12 mouse cellular contexts compared by ENCODE assay signal in genomic region chr11:80481409-80482050, GRCm38 (mm10). TPM values are rescaled to one million over a fixed set of nuclear protein-coding genes. Genes with fewer than 3 reads are reported as not detected.
DNase-seq lines count a peak whose midpoint lies in the region; ATAC-seq and TF ChIP-seq lines count a peak whose summit lies in the region.
"Had no signal": no experiment of that assay in that cellular context is flagged by ENCODE, and none has a peak within 500 bp of the region (broad histone marks: within the 10 kb centered on the region; RNA-seq: fewer than 3 reads in every experiment).

No protein-coding gene starts in this region.

- ATAC-seq in hindbrain, embryonic 11.5 days (ENCODE audit: low FRiP score), result no peak
- no peak for ATAC-seq in midbrain, embryonic 16.5 days
- ATAC-seq in intestine, postnatal 0 days, result no peak

- TF ChIP-seq POLR2A in cortical plate, adult 2 months (IDR thresholded peaks at IDR 0.05; ENCODE audit: extremely low read depth, insufficient read depth, low read length), result 0 out of 2 replicates have a peak, but pooled peaks have one; percentile 31

- WGBS in hindbrain, embryonic 11.5 days, result 74% methylated on average over 13 of the region's 13 CpGs
- WGBS in midbrain, embryonic 16.5 days, result 47% methylated on average over 13 of the region's 13 CpGs
- WGBS in intestine, postnatal 0 days, result 80% methylated on average over 13 of the region's 13 CpGs

- no peak overlapping the region for H3K4me3 ChIP-seq in gastrocnemius, adult 2 months
- peak overlapping the region; percentile 100 for H3K4me3 ChIP-seq in cortical plate, adult 2 months (ENCODE audit: insufficient read depth, low read length)
- H3K4me3 ChIP-seq in hindbrain, embryonic 11.5 days (ENCODE audit: low read depth, low read length), result peak overlapping the region; percentile 9; the same call in 1 of the 2 replicates
- peak overlapping the region; percentile 48 for H3K4me3 ChIP-seq in midbrain, embryonic 16.5 days (ENCODE audit: low read depth, low read length)
- no peak overlapping the region for H3K4me3 ChIP-seq in intestine, postnatal 0 days (ENCODE audit: low read depth, low read length)
- H3K4me3 ChIP-seq: limb, embryonic 15.5 days had no signal

- intact Hi-C loops in gastrocnemius, adult 2 months (cut with DNase I), result no loop called here
- intact Hi-C loops in heart, postnatal 10 days (cut with DNase I), result no loop called here

- H3K4me2 ChIP-seq in hindbrain, embryonic 11.5 days (replicated peaks; ENCODE audit: low read depth, low read length), result peak overlapping the region; percentile 11
- H3K4me2 ChIP-seq in midbrain, embryonic 16.5 days (ENCODE audit: low read length), result peak overlapping the region; percentile 83
- no peak overlapping the region for H3K4me2 ChIP-seq in intestine, postnatal 0 days (replicated peaks; ENCODE audit: low read depth)
- H3K4me2 ChIP-seq: limb, embryonic 15.5 days had no signal

- H3K27me3 ChIP-seq in hindbrain, embryonic 11.5 days (ENCODE audit: control insufficient read depth, insufficient read depth, low read length), result peaks cover 6% of the 10 kb centered on the region; the same call in 1 of the 2 replicates
- H3K27me3 ChIP-seq in midbrain, embryonic 16.5 days (ENCODE audit: control insufficient read depth, insufficient read depth, low read depth, low read length), result no peaks in the 10 kb centered on the region
- H3K27me3 ChIP-seq in intestine, postnatal 0 days (replicated peaks; ENCODE audit: control insufficient read depth, insufficient read depth, low read length), result peaks cover 4% of the 10 kb centered on the region; the same call in 1 of the 2 replicates
- H3K27me3 ChIP-seq: limb, embryonic 15.5 days had no signal

- H3K36me3 ChIP-seq in hindbrain, embryonic 11.5 days (ENCODE audit: control insufficient read depth, insufficient read depth, low read length), result no peaks in the 10 kb centered on the region
- no peaks in the 10 kb centered on the region for H3K36me3 ChIP-seq in midbrain, embryonic 16.5 days (ENCODE audit: control insufficient read depth, insufficient read depth, low read length)
- H3K36me3 ChIP-seq in intestine, postnatal 0 days (ENCODE audit: control insufficient read depth, insufficient read depth), result peaks cover 30% of the 10 kb centered on the region

- H3K9ac ChIP-seq in hindbrain, embryonic 11.5 days (ENCODE audit: low read depth, low read length), result no peak overlapping the region
- H3K9ac ChIP-seq in midbrain, embryonic 16.5 days (ENCODE audit: low read depth, low read length), result peak overlapping the region; percentile 78
- no peak overlapping the region for H3K9ac ChIP-seq in intestine, postnatal 0 days (ENCODE audit: low read depth, low read length)
- H3K9ac ChIP-seq: limb, embryonic 15.5 days had no signal

- H3K27ac ChIP-seq in gastrocnemius, adult 2 months, result no peak overlapping the region; the same call in 1 of the 2 replicates
- H3K27ac ChIP-seq in cortical plate, adult 2 months (ENCODE audit: insufficient read depth, low read length), result peak overlapping the region; percentile 90
- no peak overlapping the region for H3K27ac ChIP-seq in hindbrain, embryonic 11.5 days (ENCODE audit: low read depth, low read length)
- H3K27ac ChIP-seq in midbrain, embryonic 16.5 days (ENCODE audit: low read length), result peak overlapping the region; percentile 65
- H3K27ac ChIP-seq in intestine, postnatal 0 days (ENCODE audit: low read depth, low read length), result no peak overlapping the region
- H3K27ac ChIP-seq: limb, embryonic 15.5 days had no signal

- TF ChIP-seq CTCF in gastrocnemius, adult 2 months (IDR thresholded peaks at IDR 0.05), result no peak
- no peak for TF ChIP-seq CTCF in cortical plate, adult 2 months (IDR thresholded peaks at IDR 0.05; ENCODE audit: extremely low read depth, insufficient read depth, low read length)
- TF ChIP-seq CTCF in intestine, postnatal 0 days (IDR thresholded peaks at IDR 0.05; ENCODE audit: low read depth), result no peak

- no peaks in the 10 kb centered on the region for H3K9me3 ChIP-seq in hindbrain, embryonic 11.5 days (ENCODE audit: control insufficient read depth, low read length)
- H3K9me3 ChIP-seq in midbrain, embryonic 16.5 days (replicated peaks; ENCODE audit: control insufficient read depth, low read length, poor library complexity, severe bottlenecking), result no peaks in the 10 kb centered on the region
- no peaks in the 10 kb centered on the region for H3K9me3 ChIP-seq in intestine, postnatal 0 days (ENCODE audit: control insufficient read depth)
- H3K9me3 ChIP-seq: limb, embryonic 15.5 days had no signal

- H3K4me1 ChIP-seq in cortical plate, adult 2 months (ENCODE audit: control insufficient read depth, insufficient read depth, low read length), result peaks cover 10% of the 10 kb centered on the region; the same call in 1 of the 2 replicates
- H3K4me1 ChIP-seq in hindbrain, embryonic 11.5 days (replicated peaks; ENCODE audit: control insufficient read depth, insufficient read depth, low read length), result peaks cover 9% of the 10 kb centered on the region
- H3K4me1 ChIP-seq in midbrain, embryonic 16.5 days (ENCODE audit: control insufficient read depth, insufficient read depth, low read length), result peaks cover 49% of the 10 kb centered on the region
- no peaks in the 10 kb centered on the region for H3K4me1 ChIP-seq in intestine, postnatal 0 days (replicated peaks; ENCODE audit: control insufficient read depth, insufficient read depth, low read length)

- DNase-seq in gastrocnemius, adult 2 months, result peak; percentile 16
- no peak for DNase-seq in gastrocnemius, postnatal 25 days
- DNase-seq in hindbrain, embryonic 11.5 days (ENCODE audit: low spot score), result no peak
- DNase-seq in urinary bladder, postnatal 14 days (ENCODE audit: low spot score), result no peak
- no peak for DNase-seq in heart, postnatal 10 days
- DNase-seq: adrenal gland, adult 8-10 months; heart, adult 18-20 months; thymus, postnatal 14 days had no signal

RNA-seq across cellular contexts. Expression of gene Cdk5r1, which starts 4.7 kb away (rescaled TPM):
- under 1 TPM; 0.20 to 0.42 TPM for total RNA-seq in gastrocnemius, adult 2 months (2021)
- under 1 TPM; 0.36 to 0.75 TPM for total RNA-seq in gastrocnemius, postnatal 25 days (2021)
- polyA plus RNA-seq in cortical plate, adult 2 months (2012; rRNA removed), result 215 and 234 TPM in 2 replicates
- 21.5 and 23.7 TPM in 2 replicates for polyA plus RNA-seq in hindbrain, embryonic 11.5 days (2014; fragmentation: Nextera tagmentation; extraction: Ambion mirVana)
- 90.2 and 91.0 TPM in 2 replicates for polyA plus RNA-seq in midbrain, embryonic 16.5 days (2015; fragmentation: Nextera tagmentation; extraction: Ambion mirVana)
- 1 to 10 TPM; 1.9 to 2.0 TPM for total RNA-seq in heart, postnatal 10 days (2021)
- polyA plus RNA-seq in intestine, postnatal 0 days (2015; fragmentation: Nextera tagmentation; extraction: Ambion mirVana), result 0.61 and 0.64 TPM in 2 replicates

RNA-seq across cellular contexts. Expression of gene Psmd11, which starts 53.1 kb away (rescaled TPM):
- total RNA-seq in gastrocnemius, adult 2 months (2021), result 100 to 1,000 TPM; 138 to 169 TPM
- total RNA-seq in gastrocnemius, postnatal 25 days (2021), result 100 to 1,000 TPM; 114 to 151 TPM
- polyA plus RNA-seq in cortical plate, adult 2 months (2012; rRNA removed), result 63.5 and 67.0 TPM in 2 replicates
- 354 and 383 TPM in 2 replicates for polyA plus RNA-seq in hindbrain, embryonic 11.5 days (2014; fragmentation: Nextera tagmentation; extraction: Ambion mirVana)
- 270 and 301 TPM in 2 replicates for polyA plus RNA-seq in midbrain, embryonic 16.5 days (2015; fragmentation: Nextera tagmentation; extraction: Ambion mirVana)
- total RNA-seq in heart, postnatal 10 days (2021), result 100 to 1,000 TPM; 109 to 117 TPM
- polyA plus RNA-seq in intestine, postnatal 0 days (2015; fragmentation: Nextera tagmentation; extraction: Ambion mirVana), result 156 and 171 TPM in 2 replicates

Comparison
In these comparisons a context has a peak if more than half of its experiments do, and no peak if none do; other contexts are left out.
1. H3K27ac ChIP-seq: peak in cortical plate, adult 2 months (single experiment) and midbrain, embryonic 16.5 days (single experiment); none in gastrocnemius, adult 2 months (single experiment), hindbrain, embryonic 11.5 days (single experiment) and intestine, postnatal 0 days (single experiment).
2. H3K4me3 ChIP-seq: peak in cortical plate, adult 2 months (single experiment), hindbrain, embryonic 11.5 days (single experiment) and midbrain, embryonic 16.5 days (single experiment); none in gastrocnemius, adult 2 months (single experiment) and intestine, postnatal 0 days (single experiment).
3. RNA of gene Cdk5r1, which starts 4.7 kb away (polyA plus RNA-seq): 215 to 234 TPM in cortical plate, adult 2 months, 90.2 to 91.0 TPM in midbrain, embryonic 16.5 days and 21.5 to 23.7 TPM in hindbrain, embryonic 11.5 days; 0.61 to 0.64 TPM in intestine, postnatal 0 days; every median in the first group is over 10 times any median in the second.